Mouse (Mus musculus): ENCODE results near the gene Dnajb8. TPM values are rescaled to one million over a fixed set of nuclear protein-coding genes. Genes with fewer than 3 reads are reported as not detected.

The Dnajb8 gene
- not detected in 2 replicates for polyA plus RNA-seq (2021; fragmentation: Nextera tagmentation)
- long read RNA-seq, experiment 1 = 0 reads
- long read RNA-seq, experiment 2 = 0 reads

DNA sequence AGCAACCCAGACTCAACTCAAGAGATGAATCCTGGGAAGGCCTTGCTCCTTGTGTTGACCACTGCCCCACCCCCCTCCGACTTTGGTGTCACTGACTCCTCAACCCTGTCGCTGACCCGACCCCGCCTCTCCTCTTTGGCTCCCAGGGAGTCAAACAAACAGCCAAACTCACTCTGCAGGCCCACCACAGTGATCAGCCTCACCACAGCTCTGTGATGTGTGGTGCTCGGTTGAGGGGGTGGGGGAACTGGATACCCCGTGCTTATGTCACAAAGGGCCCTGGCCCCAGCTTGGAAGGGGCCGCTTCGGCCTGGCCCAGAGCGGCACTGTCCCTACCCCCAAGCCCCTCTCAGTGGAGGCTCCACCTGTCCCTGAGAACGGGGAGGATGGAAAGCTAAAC lies at the start of gene Dnajb8:
Dnajb8 (plus strand) TSS at position 301 of the 400 bp plus-strand sequence.

DNA sequence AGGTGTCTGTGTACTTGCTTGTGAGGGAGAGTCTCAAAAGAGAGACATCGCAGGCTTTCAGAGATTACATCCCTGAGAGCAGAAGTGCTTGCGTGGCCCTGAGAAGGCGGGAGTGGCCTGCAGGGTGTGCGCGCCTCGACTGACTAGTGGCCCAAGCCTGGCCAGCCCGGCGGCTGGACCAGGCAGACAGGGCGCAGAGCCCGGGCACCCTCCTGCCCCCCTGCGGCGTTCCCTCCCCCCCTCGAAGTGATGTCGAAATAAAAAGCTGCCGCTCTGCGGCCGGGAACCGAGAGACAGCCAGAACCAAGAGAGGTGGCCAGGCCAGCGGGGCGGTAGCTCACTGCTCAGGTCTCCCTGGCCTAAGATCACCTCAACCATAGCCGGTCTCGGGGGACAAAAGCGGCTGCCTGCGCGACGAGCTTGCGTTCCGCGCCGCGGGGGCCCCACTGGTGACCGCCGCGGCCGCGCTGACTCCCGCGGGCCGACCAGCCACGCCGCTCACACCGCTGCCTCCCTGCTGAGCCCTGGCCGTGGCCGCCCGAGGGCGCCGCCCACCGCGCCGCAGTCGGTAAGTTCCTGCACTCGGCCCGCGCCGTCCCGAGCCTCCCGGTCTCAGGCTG lies 28.5 kb upstream of the Dnajb8 start, which contains the start of gene Gata2:
Gata2 (plus strand) TSS at position 459 of the 620 bp plus-strand sequence.

Other genes starting within 250 kb of the Dnajb8 start
- gene H1fx, start 240.6 kb upstream of the Dnajb8 start, polyA plus RNA-seq (2021; fragmentation: Nextera tagmentation) = 1.7 and 2.0 TPM in 2 replicates
- gene Rab7, start 177.0 kb upstream of the Dnajb8 start, polyA plus RNA-seq (2021; fragmentation: Nextera tagmentation) = 363 and 374 TPM in 2 replicates
- gene Rpn1, start 137.8 kb upstream of the Dnajb8 start, polyA plus RNA-seq (2021; fragmentation: Nextera tagmentation) = 106 and 110 TPM in 2 replicates
- 4.3 and 6.3 TPM in 2 replicates for gene Gata2, start 28.4 kb upstream of the Dnajb8 start, polyA plus RNA-seq (2021; fragmentation: Nextera tagmentation)
- 37.8 and 44.0 TPM in 2 replicates for gene Eefsec, start 224.3 kb downstream of the Dnajb8 start, polyA plus RNA-seq (2021; fragmentation: Nextera tagmentation)
- 74.5 and 80.9 TPM in 2 replicates for gene Ruvbl1, start 243.1 kb downstream of the Dnajb8 start, polyA plus RNA-seq (2021; fragmentation: Nextera tagmentation)

Data from layer of hippocampus, adult 6 months (tissue).